Mouse (Mus musculus) cerebellum, adult 2 months (tissue): ENCODE measurements around the gene Dtx3l. TPM values are rescaled to one million over a fixed set of nuclear protein-coding genes. Genes with fewer than 3 reads are reported as not detected.
"Not testable (repeated sequence)": the region's sequence is repeated elsewhere in the genome, so short reads cannot be mapped to it uniquely, and the experiment has no call there.

Source experiments
- DNase-seq, 2 experiments: peaks; one replicate each; pipeline ENCODE4 v3.0.0; 2021
- H3K27ac ChIP-seq: fragments of 200-500 bp; 2 replicates; pipeline ENCODE4 v1.5.1; 2012; ENCODE audit warnings: low read length, control low read depth, inconsistent platforms; ENCODE audit not compliant: insufficient read depth
- H3K27me3 ChIP-seq: fragments of 200-500 bp; 2 replicates; pipeline ENCODE4 v1.6.1; 2012; ENCODE audit warnings: inconsistent platforms, mild to moderate bottlenecking, low read length, moderate library complexity; ENCODE audit not compliant: control insufficient read depth, insufficient read depth
- H3K4me1 ChIP-seq: fragments of 200-500 bp; 2 replicates; pipeline ENCODE4 v1.6.1; 2011; ENCODE audit warnings: low read length; ENCODE audit not compliant: control insufficient read depth, insufficient read depth
- H3K4me3 ChIP-seq: fragments of 200-500 bp; replicated peaks from 2 replicates; pipeline ENCODE3; 2011; ENCODE audit warnings: mild to moderate bottlenecking, low read depth, low read length, control low read depth; ENCODE audit not compliant: insufficient read depth
- CTCF ChIP-seq: fragments of 200-500 bp; IDR thresholded peaks from 2 replicates; pipeline ENCODE4 v1.5.1; 2011; ENCODE audit warnings: low read depth, mild to moderate bottlenecking, control low read depth, low read length, moderate library complexity, borderline replicate concordance; ENCODE audit not compliant: insufficient read depth
- POLR2A ChIP-seq: fragments of 200-500 bp; IDR thresholded peaks from 2 replicates; pipeline ENCODE4 v1.6.1; 2011; ENCODE audit warnings: low read length, control low read depth, borderline replicate concordance; ENCODE audit not compliant: insufficient read depth
- WGBS: fragments of 180-500 bp; shearing (Covaris S2); methylation state at CpG from one replicate; pipeline ENCODE4 v1.1.7; 2018; 5-methylcytosine and 5-hydroxymethylcytosine counted together
- polyA plus RNA-seq: library from polyadenylated mRNA; depleted of rRNA; stranded (reverse); fragments of >200 nt; gene quantifications from 2 replicates; pipeline ENCODE4 v1.2.3, GENCODE M21; 2012

Gene Dtx3l
- polyA plus RNA-seq, 1 experiment = 2.5 TPM

DNA sequence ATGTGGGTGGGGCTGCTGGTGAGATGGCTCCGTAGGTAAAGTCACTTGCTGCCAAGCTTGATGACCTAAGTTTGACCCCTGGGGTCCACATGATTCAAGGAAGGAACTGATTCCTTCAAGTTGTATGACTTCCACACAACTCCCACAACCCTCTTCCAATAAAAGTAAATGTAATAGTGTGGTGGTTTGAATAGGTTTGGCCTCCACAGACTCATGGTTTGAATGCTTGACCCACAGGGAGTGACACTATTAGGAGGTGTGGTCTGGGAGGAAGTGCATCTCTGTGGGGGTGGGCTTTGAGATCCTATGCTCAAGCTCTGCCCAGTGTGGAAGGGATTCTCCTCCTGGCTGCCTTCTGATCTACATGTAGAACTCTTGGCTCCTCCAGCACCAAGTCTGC, 35.1 kb upstream of the Dtx3l start:
- 39% methylated on average over 1 of the region's 1 CpGs for WGBS
- no peak overlapping the region for H3K4me3 ChIP-seq
- DNase-seq = no peak
- H3K27ac ChIP-seq = no peak overlapping the region
- no peaks in the 10 kb centered on the region for H3K4me1 ChIP-seq
- no peaks in the 10 kb centered on the region for H3K27me3 ChIP-seq
- TF ChIP-seq CTCF (no peak), POLR2A (no peak)

DNA sequence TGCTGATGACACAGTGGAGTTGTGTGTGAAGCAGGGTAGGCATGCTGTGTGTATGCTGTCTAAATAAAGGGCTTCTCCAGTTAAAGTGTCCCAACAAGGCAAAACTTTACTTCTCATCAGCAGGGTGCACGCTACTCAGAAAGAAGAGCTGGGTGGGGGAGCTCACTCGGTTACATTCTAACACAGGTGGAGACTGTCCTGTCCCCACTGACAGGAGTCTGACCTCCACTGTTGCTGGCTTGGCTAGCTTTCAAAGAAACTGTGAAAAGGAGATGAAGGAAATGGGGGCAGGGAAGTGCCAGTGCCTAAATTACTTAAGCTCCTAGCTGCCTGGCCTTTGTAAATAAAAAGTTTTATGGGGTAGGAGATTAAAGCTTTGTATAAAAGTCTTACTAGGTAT, 29.2 kb upstream of the Dtx3l start:
- Histone ChIP-seq H3K4me1 (no peaks in the 10 kb centered on the region), H3K4me3 (no peak overlapping the region), H3K27me3 (no peaks in the 10 kb centered on the region; the same call in 1 of the 2 replicates), H3K27ac (no peak overlapping the region)
- 56% methylated on average over 2 of the region's 2 CpGs for WGBS
- DNase-seq = no peak
- TF ChIP-seq CTCF = no peak
- no peak for TF ChIP-seq POLR2A

DNA sequence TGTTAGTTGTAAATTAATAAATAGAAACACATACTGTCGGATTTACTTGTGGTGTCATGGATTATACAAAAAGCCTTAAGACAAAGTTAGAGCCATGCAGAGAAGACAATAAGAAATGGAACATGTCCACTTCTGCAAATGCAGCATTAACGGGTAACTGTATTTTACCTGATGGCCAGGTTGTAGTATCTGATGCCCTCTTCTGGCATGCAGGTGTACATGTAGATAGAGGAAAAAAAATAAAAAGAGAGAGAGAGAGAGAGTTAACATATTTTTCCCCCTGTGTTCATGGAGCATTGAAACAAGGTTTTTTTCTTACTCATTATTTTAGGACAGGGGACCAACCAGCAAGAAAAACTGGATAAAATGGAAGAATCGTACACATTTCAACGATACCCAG, 28.4 kb upstream of the Dtx3l start:
- 86% methylated on average over 4 of the region's 4 CpGs for WGBS
- DNase-seq = no peak
- TF ChIP-seq CTCF (no peak), POLR2A (no peak)
- no peak overlapping the region for H3K4me3 ChIP-seq
- H3K27ac ChIP-seq = no peak overlapping the region
- no peaks in the 10 kb centered on the region for H3K4me1 ChIP-seq
- no peaks in the 10 kb centered on the region; the same call in 1 of the 2 replicates for H3K27me3 ChIP-seq

DNA sequence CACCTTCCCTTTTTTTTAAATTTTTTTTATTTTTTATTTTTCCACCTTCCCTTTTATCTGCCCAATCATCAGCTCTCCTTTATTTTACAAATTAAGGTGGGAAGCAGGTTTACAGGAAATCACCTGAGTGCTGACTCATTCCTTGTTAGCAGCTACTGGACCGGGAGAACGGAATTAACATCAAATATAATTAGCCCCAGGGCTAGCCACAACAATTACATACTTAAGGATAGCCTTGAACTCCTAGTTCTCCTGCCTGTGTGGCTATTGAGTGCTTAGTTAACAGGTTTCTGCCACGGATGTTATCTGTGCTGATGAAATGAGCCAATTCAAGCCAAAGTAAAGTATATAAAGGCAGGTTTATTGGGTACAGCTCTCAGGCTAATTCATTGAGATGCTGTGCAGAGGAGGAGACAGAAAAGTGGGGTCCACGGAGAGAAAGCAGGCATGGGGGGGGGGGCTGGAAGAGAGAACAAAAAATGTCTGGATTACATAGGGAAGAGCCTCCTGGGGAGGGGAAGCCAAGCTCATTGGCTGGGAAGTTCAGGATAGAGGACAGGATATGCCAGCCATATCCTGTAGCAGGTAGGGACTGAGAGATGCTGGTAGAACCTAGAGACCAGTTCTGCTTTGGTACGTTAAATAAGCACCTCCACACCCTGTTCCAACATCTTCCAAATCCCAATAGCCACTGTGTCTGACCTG, 27.6 kb upstream of the Dtx3l start:
- WGBS = 70% methylated on average over 5 of the region's 5 CpGs
- H3K4me1 ChIP-seq = no peaks in the 10 kb centered on the region
- H3K4me3 ChIP-seq = no peak overlapping the region
- TF ChIP-seq POLR2A (no peak), CTCF (no peak)
- no peak overlapping the region for H3K27ac ChIP-seq
- H3K27me3 ChIP-seq = no peaks in the 10 kb centered on the region; the same call in 1 of the 2 replicates
- DNase-seq = no peak

DNA sequence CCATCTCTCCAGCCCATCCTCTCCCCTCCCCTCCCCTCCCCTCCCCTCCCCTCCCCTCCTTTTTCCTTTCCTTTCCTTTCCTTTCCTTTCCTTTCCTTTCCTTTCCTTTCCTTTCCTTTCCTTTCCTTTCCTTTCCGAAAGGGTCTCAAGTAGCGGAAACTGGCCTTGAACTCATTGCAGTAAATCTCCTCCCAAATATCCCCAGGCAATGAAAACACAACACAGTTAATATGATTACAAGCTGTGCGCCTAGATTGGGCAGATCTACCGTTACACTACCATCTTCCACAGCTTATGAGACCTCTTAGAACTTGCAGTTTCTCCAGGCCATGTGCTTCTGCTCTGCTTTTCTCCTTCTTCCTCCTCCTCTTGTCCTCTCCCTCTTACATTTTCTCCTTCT, 27.0 kb upstream of the Dtx3l start:
- not testable (repeated sequence) for H3K27ac ChIP-seq, H3K27me3 ChIP-seq, H3K4me1 ChIP-seq, H3K4me3 ChIP-seq, DNase-seq
- WGBS = 82% methylated on average over 4 of the region's 4 CpGs

DNA sequence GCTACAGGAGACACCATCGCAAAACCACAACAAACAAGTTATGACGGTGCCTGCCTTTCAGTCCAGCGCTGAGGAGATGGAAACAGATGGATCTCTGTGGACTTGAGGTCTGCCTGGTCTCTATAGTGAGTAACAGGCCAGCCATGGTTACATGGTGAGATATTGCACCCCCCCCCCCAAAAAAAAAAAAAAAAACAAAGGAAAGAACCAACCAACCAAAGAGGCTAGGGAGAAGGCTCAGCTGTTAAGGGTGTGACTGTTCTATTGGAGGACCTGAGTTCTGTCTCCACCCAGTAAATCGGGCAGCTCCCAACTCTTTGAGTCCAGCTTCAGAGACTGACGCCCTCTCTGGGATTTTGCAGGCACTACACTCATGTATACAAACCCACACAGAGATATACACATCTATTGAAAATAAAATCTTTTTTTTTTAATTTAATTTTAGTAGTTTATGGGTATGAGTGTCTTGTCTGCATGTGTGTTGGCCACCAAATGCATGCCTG, 13.7 kb upstream of the Dtx3l start:
- H3K4me3 ChIP-seq = no peak overlapping the region
- 89% methylated on average over 5 of the region's 5 CpGs for WGBS

DNA sequence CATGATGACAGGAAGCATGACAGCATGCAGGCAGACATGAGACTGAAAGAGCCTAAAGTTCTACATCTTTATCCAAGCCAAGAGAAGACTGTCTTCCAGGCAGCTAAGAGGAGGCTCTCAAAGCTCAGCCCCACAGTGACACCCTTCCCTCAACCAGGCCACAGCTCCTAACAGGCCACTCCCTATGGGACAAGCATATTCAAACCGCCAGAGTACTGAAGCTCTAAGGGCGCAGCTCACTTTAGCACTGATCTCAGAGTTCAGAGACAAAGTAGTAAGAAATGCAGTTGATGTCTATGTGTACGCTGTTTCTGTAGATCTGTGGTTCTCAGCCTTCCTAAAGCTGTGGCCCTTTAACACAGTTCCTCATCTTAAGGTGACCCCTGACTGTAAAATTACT, 12.3 kb upstream of the Dtx3l start:
- TF ChIP-seq POLR2A = no peak
- TF ChIP-seq CTCF = no peak
- Histone ChIP-seq H3K4me1 (no peaks in the 10 kb centered on the region), H3K4me3 (no peak overlapping the region), H3K27ac (no peak overlapping the region), H3K27me3 (no peaks in the 10 kb centered on the region; the same call in 1 of the 2 replicates)
- 97% methylated on average over 3 of the region's 3 CpGs for WGBS
- no peak for DNase-seq

More for the DNA sequence above, 13.7 kb upstream of the Dtx3l start:
- no peaks in the 10 kb centered on the region for H3K4me1 ChIP-seq
- DNase-seq = no peak
- no peak overlapping the region for H3K27ac ChIP-seq
- H3K27me3 ChIP-seq = no peaks in the 10 kb centered on the region; the same call in 1 of the 2 replicates
- TF ChIP-seq CTCF (no peak), POLR2A (no peak)

DNA sequence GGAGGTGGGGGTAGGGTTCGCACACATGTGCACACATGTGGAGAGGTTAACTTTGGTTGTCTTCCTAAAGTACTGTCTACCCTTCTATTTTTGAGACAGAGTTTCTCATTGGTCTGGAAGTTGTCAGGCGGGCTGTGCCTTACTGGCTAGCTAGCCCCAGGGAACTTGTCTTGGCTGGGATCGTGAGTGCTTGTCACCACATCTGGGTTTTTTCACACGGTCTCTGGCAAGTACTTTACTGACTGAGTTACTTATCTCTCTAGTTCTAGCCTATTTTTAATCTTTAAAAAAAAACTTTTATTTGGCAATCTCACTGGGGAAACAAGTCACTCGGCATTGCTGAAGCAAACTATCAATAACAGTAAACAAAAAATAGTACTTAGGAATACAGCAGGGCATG, 10.3 kb upstream of the Dtx3l start:
- Histone ChIP-seq H3K27ac (no peak overlapping the region), H3K4me3 (no peak overlapping the region), H3K27me3 (no peaks in the 10 kb centered on the region; the same call in 1 of the 2 replicates), H3K4me1 (no peaks in the 10 kb centered on the region)
- TF ChIP-seq CTCF = no peak
- TF ChIP-seq POLR2A = no peak
- no peak for DNase-seq
- WGBS = 70% methylated on average over 5 of the region's 5 CpGs
